Mouse (Mus musculus) MEL (cell line): ENCODE measurements around the gene Mcpt8.

Experiments used
- GATA1 ChIP-seq: IDR thresholded peaks from 2 replicates; pipeline ENCODE4 v1.6.1; 2011; ENCODE audit warnings: low read depth, low read length, improper control_type of control experiment
- MAFK ChIP-seq: IDR thresholded peaks from 2 replicates; pipeline ENCODE4 v1.6.1; 2011; ENCODE audit warnings: low read depth, mild to moderate bottlenecking, low read length, improper control_type of control experiment, borderline replicate concordance
- MAX ChIP-seq: IDR thresholded peaks from 2 replicates; pipeline ENCODE4 v1.6.1; 2011; ENCODE audit warnings: low read length, improper control_type of control experiment
- MAZ ChIP-seq: IDR thresholded peaks from 2 replicates; pipeline ENCODE4 v1.6.1; 2012; ENCODE audit warnings: low read depth, mild to moderate bottlenecking, inconsistent platforms, low read length, improper control_type of control experiment
- NRF1 ChIP-seq: IDR thresholded peaks from 2 replicates; pipeline ENCODE4 v1.6.1; 2014; ENCODE audit warnings: low read depth, mild to moderate bottlenecking, inconsistent platforms, low read length, improper control_type of control experiment, moderate library complexity; ENCODE audit not compliant: poor library complexity, insufficient read depth, severe bottlenecking
- POLR2A ChIP-seq, 2 experiments: IDR thresholded peaks; 2 replicates each; pipeline ENCODE4 v1.6.1; 2011 to 2012; ENCODE audit warnings: low read length in 2 of 2, mild to moderate bottlenecking in 2 of 2, control low read depth in 1 of 2, improper control_type of control experiment in 1 of 2, low read depth in 1 of 2, moderate library complexity in 1 of 2; ENCODE audit not compliant: control insufficient read depth in 1 of 2, insufficient read depth in 1 of 2, poor library complexity in 1 of 2
- POLR2AphosphoS5 ChIP-seq: IDR thresholded peaks from 2 replicates; pipeline ENCODE4 v1.6.1; 2012; ENCODE audit warnings: low read depth, borderline replicate concordance, mild to moderate bottlenecking, inconsistent platforms, low read length, moderate library complexity, mixed read lengths
- TAL1 ChIP-seq: IDR thresholded peaks from 2 replicates; pipeline ENCODE4 v1.6.1; 2012; ENCODE audit warnings: mild to moderate bottlenecking, inconsistent platforms, low read length, moderate library complexity, mixed read lengths
- TCF12 ChIP-seq: IDR thresholded peaks from 2 replicates; pipeline ENCODE4 v1.6.1; 2014; ENCODE audit warnings: low read depth, mild to moderate bottlenecking, inconsistent platforms, low read length, improper control_type of control experiment, moderate library complexity
- ZKSCAN1 ChIP-seq: IDR thresholded peaks from 2 replicates; pipeline ENCODE4 v1.6.1; 2012; ENCODE audit warnings: low read depth, mild to moderate bottlenecking, inconsistent platforms, low read length, improper control_type of control experiment, moderate library complexity

- no peak for TF ChIP-seq GATA1
- no peak for TF ChIP-seq MAFK
- no peak for TF ChIP-seq TAL1
- TF ChIP-seq NRF1, result no peak
- no peak for TF ChIP-seq POLR2A (IDR thresholded peaks at IDR 0.05; ENCODE audit: control insufficient read depth in 1 of 2, insufficient read depth in 1 of 2, low read depth in 1 of 2, low read length in 2 of 2, poor library complexity in 1 of 2)
- no peak for TF ChIP-seq ZKSCAN1
- TF ChIP-seq TCF12, result no peak
- TF ChIP-seq MAZ, result no peak
- TF ChIP-seq MAX, result no peak
- no peak for TF ChIP-seq POLR2AphosphoS5
Measured at GRCm38 (mm10) chr14:56097597-56097996, 12.5 kb upstream of the Mcpt8 start.
